Mouse (Mus musculus): ENCODE results near the gene Atp2a2.

The Atp2a2 gene

DNA sequence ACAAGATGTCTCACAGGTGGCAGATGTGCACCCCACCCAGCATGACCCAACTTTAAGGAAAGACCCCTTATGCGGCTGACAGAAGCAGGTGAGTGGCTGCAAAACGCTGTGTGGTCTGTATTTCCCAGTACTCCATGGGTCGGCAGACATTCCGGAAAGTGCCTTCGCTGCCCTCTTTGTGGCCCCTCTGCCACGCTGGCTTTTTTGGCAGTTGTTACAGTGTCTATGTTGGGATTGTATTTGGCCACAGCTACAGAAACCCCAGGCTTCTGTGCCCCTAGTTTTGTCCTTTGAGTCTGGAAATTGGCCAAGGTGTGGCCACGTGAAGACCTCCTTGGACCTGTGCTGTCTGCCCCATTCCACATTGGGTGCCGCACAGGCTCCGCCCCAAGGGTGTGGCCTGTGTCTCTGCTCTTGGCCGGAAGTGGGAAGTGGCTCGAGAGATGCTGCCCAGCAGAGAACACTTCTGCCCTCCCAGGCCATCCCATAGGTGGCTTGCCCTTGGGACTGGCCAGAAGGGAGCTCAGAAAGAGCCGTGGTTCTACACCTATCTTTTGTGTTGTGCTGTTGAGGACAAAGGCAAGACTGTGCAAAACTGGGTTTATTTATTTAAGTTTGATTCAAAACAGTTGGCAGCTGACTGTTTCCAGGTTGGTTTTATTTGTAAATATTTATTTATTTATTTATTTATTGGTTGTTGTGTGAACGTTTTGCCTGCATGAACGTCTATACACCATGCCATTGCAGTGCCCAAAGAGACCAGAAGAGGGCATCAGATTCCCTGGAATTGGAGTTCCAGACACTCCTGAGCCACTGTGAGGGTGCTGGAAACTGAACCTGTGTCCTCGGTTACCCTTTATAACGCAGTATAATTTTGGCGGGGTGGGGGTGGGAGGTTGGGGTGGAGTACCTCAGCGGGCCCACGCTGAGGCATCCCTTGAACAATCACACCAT is 92.1 kb downstream of the Atp2a2 start:
- in situ Hi-C loops (cut with MboI), result no loop called here

DNA sequence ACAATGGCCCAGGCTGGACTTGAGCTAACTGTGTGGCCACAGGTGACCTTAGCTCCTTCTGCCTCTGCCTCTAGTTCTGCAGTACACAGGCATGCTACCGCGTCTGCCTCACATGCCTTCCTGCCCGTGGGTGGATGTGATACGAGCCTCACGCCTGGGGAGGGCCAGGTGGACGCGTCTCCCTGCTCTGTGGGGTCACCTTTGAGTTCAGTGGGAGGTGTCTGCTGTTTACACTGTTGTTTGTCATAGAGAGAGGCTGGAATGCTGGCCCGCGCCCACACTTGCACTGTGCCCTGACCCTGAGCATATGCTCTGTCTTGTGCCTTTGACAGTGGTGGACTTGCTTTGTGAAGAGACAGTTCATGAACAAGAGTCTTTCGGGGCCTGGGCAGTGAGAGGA is 96.5 kb downstream of the Atp2a2 start:
- in situ Hi-C loops (cut with MboI), result no loop called here
